Mouse (Mus musculus) limb, embryonic 15.5 days (tissue): ENCODE results near the gene Fam166b. TPM values are rescaled to one million over a fixed set of nuclear protein-coding genes. Genes with fewer than 3 reads are reported as not detected.

ENCODE experiments used
- ATAC-seq: fragments of 200-750 bp; cut with Nextera tagmentation; 2 replicates; pipeline ENCODE4 v1.8.0; 2017; ENCODE audit warnings: low read depth, moderate TSS enrichment; ENCODE audit not compliant: insufficient number of reproducible peaks, low FRiP score, low TSS enrichment
- H3K27ac ChIP-seq: fragments of 300-500 bp; sonication (generic); 2 replicates; pipeline ENCODE4 v1.5.1; 2015; ENCODE audit warnings: moderate library complexity, mild to moderate bottlenecking, inconsistent platforms
- H3K27me3 ChIP-seq: fragments of 300-500 bp; sonication (generic); 2 replicates; pipeline ENCODE4 v1.6.1; 2015; ENCODE audit warnings: inconsistent platforms
- H3K36me3 ChIP-seq: fragments of 300-500 bp; sonication (generic); 2 replicates; pipeline ENCODE4 v1.6.1; 2015; ENCODE audit warnings: inconsistent platforms
- H3K4me1 ChIP-seq: fragments of 300-500 bp; sonication (generic); 2 replicates; pipeline ENCODE4 v1.6.1; 2015; ENCODE audit warnings: inconsistent platforms
- H3K4me2 ChIP-seq: fragments of 300-500 bp; sonication (generic); 2 replicates; pipeline ENCODE4 v1.6.1; 2015; ENCODE audit warnings: mild to moderate bottlenecking, inconsistent platforms
- H3K4me3 ChIP-seq: fragments of 300-500 bp; sonication (generic); 2 replicates; pipeline ENCODE4 v1.5.1; 2015; ENCODE audit warnings: mild to moderate bottlenecking, inconsistent platforms
- H3K9ac ChIP-seq: fragments of 300-500 bp; sonication (generic); 2 replicates; pipeline ENCODE4 v1.6.1; 2015; ENCODE audit warnings: inconsistent platforms
- H3K9me3 ChIP-seq: fragments of 300-500 bp; sonication (generic); 2 replicates; pipeline ENCODE4 v1.6.1; 2016; ENCODE audit warnings: inconsistent platforms
- WGBS: fragments of 180-500 bp; shearing (Covaris S2); methylation state at CpG from one replicate; pipeline ENCODE4 v1.1.7; 2015; 5-methylcytosine and 5-hydroxymethylcytosine counted together
- polyA plus RNA-seq: library from polyadenylated mRNA; unstranded; fragments of >200 nt; fragmentation: Nextera tagmentation; extraction: Ambion mirVana; gene quantifications from 2 replicates; pipeline ENCODE4 v1.2.1, GENCODE M21; 2015

The Fam166b gene
- polyA plus RNA-seq, 1 experiment from 2014 or later: 0.17 TPM

DNA sequence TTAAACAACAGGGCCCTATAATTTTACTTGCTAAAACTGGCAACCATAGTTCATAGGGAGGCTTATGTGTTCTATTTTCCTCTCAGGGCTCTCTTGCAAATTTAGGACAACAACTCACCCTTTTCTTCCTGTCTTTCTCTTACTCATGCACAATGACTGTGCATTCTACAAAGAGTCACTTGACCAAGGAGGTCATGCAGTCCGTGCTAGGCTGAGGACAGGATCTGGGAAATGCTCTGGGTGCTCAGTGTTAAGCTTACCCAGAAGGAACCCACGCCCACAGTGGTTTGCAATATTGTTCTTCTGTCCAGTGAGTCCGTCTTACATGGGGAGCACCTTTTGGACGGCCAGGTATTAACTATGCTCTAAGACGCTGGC is 44.9 kb downstream of the Fam166b start:
- peaks cover 7% of the 10 kb centered on the region; the same call in 1 of the 2 replicates for H3K27me3 ChIP-seq
- no peak overlapping the region for H3K27ac ChIP-seq
- ATAC-seq: no peak
- H3K9ac ChIP-seq: no peak overlapping the region
- H3K4me2 ChIP-seq: no peak overlapping the region
- no peaks in the 10 kb centered on the region for H3K9me3 ChIP-seq
- no peak overlapping the region for H3K4me3 ChIP-seq
- H3K4me1 ChIP-seq: peaks cover 22% of the 10 kb centered on the region
- H3K36me3 ChIP-seq: peaks cover 4% of the 10 kb centered on the region; the same call in 1 of the 2 replicates
- WGBS: 86% methylated on average over 5 of the region's 5 CpGs

DNA sequence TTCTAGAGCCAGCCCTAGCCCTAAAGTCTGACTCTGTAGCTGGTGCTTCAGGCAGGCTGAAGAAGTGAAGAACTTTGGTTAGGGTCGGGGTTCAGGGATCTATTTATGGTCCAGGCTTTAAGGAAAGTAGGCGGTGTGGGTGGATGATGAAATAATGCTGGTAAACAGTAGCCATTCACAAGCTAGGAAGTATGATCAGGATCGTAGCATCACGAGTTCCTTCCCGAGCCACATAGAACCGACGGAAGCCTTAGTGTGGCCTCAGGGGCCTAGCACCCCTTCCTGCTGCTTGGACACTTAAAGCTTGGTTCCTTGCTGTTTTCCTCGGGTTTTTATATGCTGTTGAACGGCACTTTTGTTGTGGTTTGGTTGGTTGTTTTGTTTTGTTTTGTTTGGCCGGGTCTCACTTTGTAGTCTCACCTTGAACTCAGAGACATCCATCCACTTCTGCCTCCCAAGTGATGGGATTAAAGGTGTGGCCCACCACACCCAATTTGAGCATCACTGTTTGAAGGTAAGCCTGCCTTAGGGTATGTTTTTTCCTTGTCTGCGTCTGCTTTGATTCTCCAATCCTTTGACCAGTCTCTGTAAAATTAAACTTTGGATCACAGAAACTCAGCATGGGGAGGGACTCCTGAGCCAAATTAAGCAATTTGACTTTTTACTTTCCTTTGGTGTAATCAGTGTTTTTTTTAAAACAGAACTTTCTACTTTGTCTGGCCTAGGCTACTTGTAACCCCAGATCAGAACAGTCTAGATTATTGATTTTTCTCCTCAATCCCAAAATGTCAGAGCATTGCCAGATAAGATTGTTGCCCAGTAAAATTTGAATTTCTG is 45.5 kb downstream of the Fam166b start:
- H3K9me3 ChIP-seq: no peaks in the 10 kb centered on the region
- H3K27ac ChIP-seq: no peak overlapping the region
- H3K4me2 ChIP-seq: peak overlapping the region; percentile 91; the same call in 1 of the 2 replicates
- 55% methylated on average over 11 of the region's 11 CpGs for WGBS
- no peak for ATAC-seq
- 0 out of 2 replicates have a peak overlapping the region, but pooled peaks have one; percentile 1 for H3K4me3 ChIP-seq
- H3K9ac ChIP-seq: no peak overlapping the region
- peaks cover 22% of the 10 kb centered on the region for H3K4me1 ChIP-seq
- peaks cover 1% of the 10 kb centered on the region; the same call in 1 of the 2 replicates for H3K36me3 ChIP-seq
- peaks cover 7% of the 10 kb centered on the region; the same call in 1 of the 2 replicates for H3K27me3 ChIP-seq

GRCm38 (mm10) chr4:43382155-43383020 is 46.5 kb downstream of the Fam166b start:
- Histone ChIP-seq H3K4me3 (peak overlapping the region; percentile 85), H3K9me3 (no peaks in the 10 kb centered on the region), H3K4me2 (peak overlapping the region; percentile 91), H3K36me3 (no peaks in the 10 kb centered on the region), H3K4me1 (peaks cover 22% of the 10 kb centered on the region), H3K9ac (peak overlapping the region; percentile 69), H3K27ac (no peak overlapping the region), H3K27me3 (peaks cover 7% of the 10 kb centered on the region; the same call in 1 of the 2 replicates)
- ATAC-seq: peak; percentile 60
- 4% methylated on average over 28 of the region's 33 CpGs for WGBS

DNA sequence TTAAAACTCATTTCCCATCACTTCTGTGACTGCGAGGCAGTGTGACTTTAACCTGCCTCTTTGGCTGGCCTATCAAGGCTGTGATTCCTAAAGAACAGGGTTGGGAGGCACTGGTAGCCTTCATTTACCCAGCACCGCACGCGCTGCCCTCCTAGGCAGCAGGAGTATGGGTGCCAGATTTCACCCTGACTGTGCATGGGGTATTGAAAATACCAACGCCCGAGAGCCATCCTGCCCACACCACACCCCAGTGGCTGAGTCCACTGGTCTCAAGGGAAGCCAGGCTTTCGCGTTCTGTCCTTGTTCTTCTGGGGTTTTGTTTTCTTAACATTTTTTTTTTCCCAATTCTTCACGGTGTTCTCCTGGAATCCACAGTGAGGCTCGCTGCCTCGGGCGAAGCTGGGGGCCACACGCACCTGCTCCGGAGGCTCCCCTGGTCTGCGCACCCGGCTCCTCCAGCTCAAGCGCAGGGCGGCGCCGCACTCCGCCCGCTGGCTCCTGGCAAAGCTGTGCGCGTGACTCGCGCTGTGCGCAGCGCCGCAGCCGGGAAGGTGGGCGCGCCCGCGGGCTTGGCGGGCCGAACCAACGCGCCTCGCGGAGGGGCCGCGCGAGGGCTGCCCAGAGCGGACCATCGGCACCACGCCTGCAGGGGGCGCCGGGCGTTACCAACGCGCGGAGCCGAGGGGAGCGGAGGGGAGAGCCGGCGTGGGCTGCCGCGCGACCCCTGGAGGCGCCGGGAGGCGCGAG is 47.4 kb downstream of the Fam166b start, which contains the start of gene Rusc2:
Gene Rusc2, plus strand, starts transcription at position 572 of the 747 bp plus-strand sequence.
- 1% methylated on average over 54 of the region's 63 CpGs for WGBS
- Histone ChIP-seq H3K4me2 (peak within 1 kb of the TSS; percentile 91), H3K27me3 (peaks cover 7% of the 10 kb centered on the region; the same call in 1 of the 2 replicates), H3K4me1 (peaks cover 22% of the 10 kb centered on the region), H3K36me3 (no peaks in the 10 kb centered on the region), H3K9ac (peak within 1 kb of the TSS; percentile 69), H3K4me3 (peak within 1 kb of the TSS; percentile 85), H3K9me3 (no peaks in the 10 kb centered on the region), H3K27ac (no peak within 1 kb of the TSS; the same call in 1 of the 2 replicates)
- ATAC-seq: peak; percentile 89

- 34% methylated on average over 10 of the region's 10 CpGs for WGBS
- Histone ChIP-seq H3K9ac (peak overlapping the region; percentile 69; the same call in 1 of the 2 replicates), H3K4me3 (peak overlapping the region; percentile 85), H3K36me3 (no peaks in the 10 kb centered on the region), H3K9me3 (no peaks in the 10 kb centered on the region), H3K27ac (no peak overlapping the region), H3K27me3 (peaks cover 7% of the 10 kb centered on the region; the same call in 1 of the 2 replicates), H3K4me1 (peaks cover 22% of the 10 kb centered on the region), H3K4me2 (peak overlapping the region; percentile 91)
- ATAC-seq: no peak
These were observed 48.0 kb downstream of the Fam166b start for GRCm38 (mm10) chr4:43380951-43381350.

GRCm38 (mm10) chr4:43379601-43380000 is 49.3 kb downstream of the Fam166b start:
- Histone ChIP-seq H3K9me3 (no peaks in the 10 kb centered on the region), H3K27ac (no peak overlapping the region), H3K4me1 (peaks cover 22% of the 10 kb centered on the region), H3K9ac (no peak overlapping the region), H3K4me3 (no peak overlapping the region), H3K36me3 (no peaks in the 10 kb centered on the region), H3K27me3 (peaks cover 7% of the 10 kb centered on the region; the same call in 1 of the 2 replicates), H3K4me2 (no peak overlapping the region)
- WGBS: 93% methylated on average over 6 of the region's 6 CpGs
- no peak for ATAC-seq

Other genes starting within 250 kb of the Fam166b start
- 0.40 and 0.47 TPM in 2 replicates for gene Atp8b5, start 162.0 kb downstream of the Fam166b start, polyA plus RNA-seq
- gene Rusc2, start 47.2 kb downstream of the Fam166b start, polyA plus RNA-seq: 13.9 and 18.0 TPM in 2 replicates
- gene Tesk1, start 12.8 kb upstream of the Fam166b start, polyA plus RNA-seq: 4.8 and 7.7 TPM in 2 replicates
- gene Cd72, start 25.5 kb upstream of the Fam166b start, polyA plus RNA-seq: 4.1 and 4.2 TPM in 2 replicates
- not detected in 2 replicates for gene Sit1, start 54.6 kb upstream of the Fam166b start, polyA plus RNA-seq
- gene Ccdc107, start 63.8 kb upstream of the Fam166b start, polyA plus RNA-seq: 78.9 and 81.9 TPM in 2 replicates
- 35.2 and 37.5 TPM in 2 replicates for gene Arhgef39, start 70.6 kb upstream of the Fam166b start, polyA plus RNA-seq
- gene Car9, start 77.8 kb upstream of the Fam166b start, polyA plus RNA-seq: 4.1 and 6.8 TPM in 2 replicates
- 394 and 952 TPM in 2 replicates for gene Tpm2, start 94.6 kb upstream of the Fam166b start, polyA plus RNA-seq
- 87.9 and 96.8 TPM in 2 replicates for gene Creb3, start 133.2 kb upstream of the Fam166b start, polyA plus RNA-seq
- 65.5 and 70.5 TPM in 2 replicates for gene Tln1, start 133.6 kb upstream of the Fam166b start, polyA plus RNA-seq
- gene Rgp1, start 149.6 kb upstream of the Fam166b start, polyA plus RNA-seq: 27.6 and 31.7 TPM in 2 replicates
- 19.2 and 21.9 TPM in 2 replicates for gene Gba2, start 149.7 kb upstream of the Fam166b start, polyA plus RNA-seq
- gene Msmp, start 155.4 kb upstream of the Fam166b start, polyA plus RNA-seq: 2.0 and 7.0 TPM in 2 replicates
- 16.8 and 22.2 TPM in 2 replicates for gene Npr2, start 202.8 kb upstream of the Fam166b start, polyA plus RNA-seq
- gene Spag8, start 224.5 kb upstream of the Fam166b start, polyA plus RNA-seq: 0.36 and 0.47 TPM in 2 replicates
- gene Hint2, start 227.3 kb upstream of the Fam166b start, polyA plus RNA-seq: 75.3 and 81.9 TPM in 2 replicates
- gene Tmem8b, start 239.8 kb upstream of the Fam166b start, polyA plus RNA-seq: 4.2 and 5.3 TPM in 2 replicates
- gene Fam221b, start 240.0 kb upstream of the Fam166b start, polyA plus RNA-seq: 2.9 TPM in 2 replicates